Mouse (Mus musculus): Measurements from ENCODE around the gene Cap2.

DNA sequence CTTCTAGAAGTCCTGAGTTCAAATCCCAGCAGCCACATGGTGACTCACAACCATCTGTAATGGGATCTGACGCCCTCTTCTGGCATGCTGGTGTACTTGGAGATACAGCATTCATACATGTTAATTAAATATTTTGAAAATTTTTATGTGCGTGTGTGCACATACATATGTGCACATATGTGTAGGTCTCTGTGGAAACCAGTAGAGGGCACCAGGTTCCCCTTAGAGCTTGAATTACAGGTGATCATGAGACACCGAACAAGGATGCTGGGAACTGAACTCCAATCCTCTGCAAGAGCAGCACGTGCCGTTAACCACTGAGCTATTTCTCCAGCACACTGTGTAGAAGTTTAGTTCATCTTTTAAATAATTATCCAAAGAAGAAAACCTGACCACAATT is 157.6 kb downstream of the Cap2 start:
- TF ChIP-seq CTCF (IDR thresholded peaks at IDR 0.05; ENCODE audit: low read depth) (peak; percentile 38; the same call in 1 of the 2 replicates), EP300 (IDR thresholded peaks at IDR 0.05; ENCODE audit: low read depth) (no peak)
